Mouse (Mus musculus) liver, adult (tissue): Measurements from ENCODE around the gene Upf1.

Source experiments
- GATA4 ChIP-seq: IDR thresholded peaks from 2 replicates; pipeline ENCODE4 v1.6.1; 2014; ENCODE audit warnings: mild to moderate bottlenecking, low read length; ENCODE audit not compliant: insufficient replicate concordance

Upf1 gene

DNA sequence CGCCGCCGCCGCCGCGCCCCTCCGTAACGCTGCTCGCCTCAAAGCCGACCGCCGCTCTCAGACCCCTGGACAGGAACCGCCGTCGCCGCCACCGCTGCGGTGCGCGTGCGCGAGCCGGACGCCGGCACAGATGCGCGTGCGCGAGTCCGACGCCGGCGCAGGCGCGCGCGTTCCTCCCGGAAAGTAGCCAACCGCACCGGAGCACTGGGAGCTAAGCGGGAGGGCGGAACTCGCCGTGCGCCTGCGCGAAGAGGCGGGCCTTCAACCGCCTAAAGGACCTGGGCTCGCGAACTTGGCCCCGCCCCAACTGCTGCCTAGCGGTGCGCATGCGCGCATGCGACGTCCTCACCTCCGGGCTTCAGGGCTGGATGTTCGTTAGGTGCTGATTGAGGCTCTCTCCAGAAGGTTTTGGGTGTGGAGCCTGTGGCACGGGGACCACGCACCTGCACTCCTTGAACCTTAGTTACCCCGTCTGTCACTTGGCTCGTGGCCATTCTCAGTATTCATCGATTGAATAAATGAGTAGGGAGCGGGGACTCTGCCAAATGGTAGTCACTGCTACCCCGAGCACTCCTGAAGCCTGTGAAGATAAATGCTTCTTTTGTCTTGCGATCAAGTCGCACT is at the start of gene Upf1:
Upf1 (minus strand) TSS at position 85 of the 624 bp plus-strand sequence.
- TF ChIP-seq GATA4: no peak

DNA sequence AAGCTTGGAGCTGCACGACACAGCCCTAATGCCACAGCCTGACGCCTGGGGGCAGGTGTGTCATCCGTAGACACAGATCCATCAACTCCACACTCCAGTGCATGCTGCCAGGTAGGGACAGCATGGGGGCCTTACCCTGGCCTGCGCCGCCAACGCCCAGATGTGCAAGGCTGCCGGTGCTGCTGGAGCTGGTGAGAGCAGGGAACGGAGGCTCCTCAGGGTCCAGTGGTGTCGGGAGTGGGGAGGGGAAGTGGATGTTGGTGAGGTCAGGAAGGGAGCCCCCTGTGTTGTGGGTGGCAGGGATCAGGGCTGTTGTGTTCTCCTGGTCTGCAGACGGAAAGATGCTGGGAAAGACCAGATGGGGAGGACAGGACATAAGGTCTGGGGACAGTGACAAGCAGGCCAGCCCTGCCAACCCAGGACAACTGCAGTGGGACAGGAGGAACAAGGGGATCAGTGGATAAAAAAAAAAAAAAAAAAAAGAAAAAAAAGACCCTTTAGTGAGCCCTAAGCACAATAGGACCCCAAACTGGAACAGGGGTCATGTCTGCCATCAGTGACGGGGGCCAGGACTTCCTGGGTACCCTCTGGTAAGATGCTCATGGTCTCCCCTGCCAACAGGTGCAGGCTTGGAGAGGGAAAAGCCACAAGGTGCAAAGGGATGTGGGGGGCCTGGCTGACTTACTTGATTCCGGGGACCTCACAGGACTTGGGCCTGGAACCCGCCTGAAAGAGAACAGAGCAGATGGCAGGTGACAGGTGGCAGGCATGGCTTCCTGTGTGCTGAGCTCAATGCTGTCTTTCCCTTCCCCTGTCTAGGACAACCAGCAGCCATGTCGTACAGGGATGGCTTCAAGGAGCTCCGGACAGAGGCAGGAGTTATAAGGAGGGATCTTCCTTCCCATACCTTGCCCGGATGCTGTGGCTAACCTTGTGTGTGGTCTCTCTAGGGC is 44.8 kb upstream of the Upf1 start:
- no peak for TF ChIP-seq GATA4

DNA sequence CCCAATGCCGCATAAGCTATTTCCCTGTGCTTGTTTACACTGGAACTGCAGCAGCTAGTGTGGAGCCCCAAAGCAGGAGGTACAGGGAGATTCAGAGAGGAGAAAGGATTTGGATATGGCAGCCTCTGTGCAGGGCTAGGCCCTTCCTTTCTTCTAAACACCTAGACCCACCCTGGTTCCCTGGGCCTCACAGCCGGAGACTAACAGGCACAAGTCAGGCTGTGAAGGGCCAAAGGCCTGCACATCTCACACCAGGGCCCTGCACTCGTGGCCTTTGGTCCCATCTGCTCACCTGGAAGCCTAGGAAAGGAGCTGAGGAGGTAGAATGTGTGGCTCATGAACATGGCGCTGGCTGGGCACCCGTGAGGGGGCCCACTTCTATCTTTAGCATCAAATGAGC is 43.1 kb upstream of the Upf1 start:
- TF ChIP-seq GATA4: no peak

DNA sequence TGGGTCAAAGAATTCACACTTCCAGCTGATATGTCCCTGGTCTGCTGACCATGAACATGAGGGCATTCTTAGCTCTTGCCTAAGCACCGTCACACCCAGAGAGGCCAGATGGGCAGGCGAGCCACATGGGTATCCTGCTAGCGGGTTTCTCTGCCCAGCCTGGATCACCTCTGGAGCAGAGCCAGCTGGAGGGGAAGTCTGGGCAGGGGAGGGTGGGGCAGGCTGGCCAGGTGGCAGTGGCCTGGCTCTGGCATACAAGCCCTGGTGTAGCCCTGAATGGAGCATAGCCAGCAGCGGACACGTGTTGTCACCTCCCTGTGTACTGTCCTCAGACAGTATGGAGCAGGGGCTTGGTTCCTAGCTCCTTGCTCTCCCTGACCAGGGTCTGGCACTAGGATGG is 42.6 kb upstream of the Upf1 start:
- no peak for TF ChIP-seq GATA4

DNA sequence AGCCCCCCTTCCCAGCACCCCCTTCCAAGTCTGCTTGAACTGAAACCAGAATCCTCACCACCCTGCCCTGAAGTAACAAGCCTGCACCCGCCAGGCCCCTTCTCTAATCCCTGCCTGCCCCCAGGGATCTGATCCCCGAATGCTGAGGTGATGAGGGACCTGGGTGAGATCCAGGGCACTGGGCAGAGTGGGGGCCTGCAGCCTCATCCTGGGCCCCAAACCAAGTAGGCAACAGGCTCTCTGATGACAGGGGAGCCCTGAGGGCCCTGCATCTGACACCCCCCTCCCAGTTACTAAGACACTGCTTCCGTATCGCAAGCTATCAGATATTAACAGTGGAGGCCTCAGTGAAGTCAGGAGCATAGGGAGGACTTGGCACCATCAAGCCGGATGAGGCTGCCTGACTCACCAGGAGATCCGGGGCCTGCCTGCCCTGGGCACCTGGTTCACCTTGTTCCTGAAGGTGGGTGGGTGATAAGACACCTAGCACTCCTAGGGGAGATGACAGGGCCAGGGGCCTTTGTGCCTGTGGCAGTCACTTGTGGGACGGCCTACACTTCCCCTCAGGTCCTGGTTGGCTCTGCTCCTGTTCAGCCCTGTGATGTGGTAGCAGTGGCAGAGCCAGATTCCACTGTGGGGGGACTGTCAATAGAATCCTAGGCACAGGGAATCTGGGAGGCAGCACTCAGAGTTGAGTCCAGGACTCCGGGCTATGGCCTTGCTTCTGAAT is 41.4 kb upstream of the Upf1 start:
- no peak for TF ChIP-seq GATA4

- no peak for TF ChIP-seq GATA4
These were observed 40.0 kb upstream of the Upf1 start for GRCm38 (mm10) chr8:70393087-70393486.

GRCm38 (mm10) chr8:70389678-70390077 is 36.6 kb upstream of the Upf1 start:
- no peak for TF ChIP-seq GATA4

- no peak for TF ChIP-seq GATA4
These were observed 30.2 kb upstream of the Upf1 start for GRCm38 (mm10) chr8:70383287-70383686.

- TF ChIP-seq GATA4: no peak
These were observed 27.0 kb upstream of the Upf1 start for GRCm38 (mm10) chr8:70380069-70380468.

- no peak for TF ChIP-seq GATA4
These were observed 24.0 kb upstream of the Upf1 start for GRCm38 (mm10) chr8:70377049-70377448.

DNA sequence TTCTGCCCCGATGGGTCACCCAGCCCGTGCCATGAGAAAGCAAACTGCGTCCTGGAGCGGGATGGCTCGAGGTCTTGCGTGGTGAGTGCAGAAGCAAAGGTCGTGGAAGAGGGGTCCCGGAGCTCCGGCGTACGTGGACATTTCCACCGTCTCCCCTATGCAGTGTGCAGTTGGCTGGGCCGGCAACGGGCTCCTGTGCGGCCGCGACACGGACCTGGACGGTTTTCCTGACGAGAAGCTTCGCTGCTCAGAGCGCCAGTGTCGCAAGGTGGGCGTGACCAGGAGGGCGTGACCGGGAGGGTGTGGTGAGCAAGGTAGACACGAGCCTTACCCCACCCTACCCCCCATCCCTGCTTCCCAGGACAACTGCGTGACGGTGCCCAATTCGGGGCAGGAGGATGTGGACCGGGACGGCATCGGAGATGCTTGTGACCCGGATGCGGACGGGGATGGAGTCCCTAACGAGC is 23.2 kb upstream of the Upf1 start:
- TF ChIP-seq GATA4: no peak

- no peak for TF ChIP-seq GATA4
These were observed 22.3 kb upstream of the Upf1 start for GRCm38 (mm10) chr8:70375212-70375859.

DNA sequence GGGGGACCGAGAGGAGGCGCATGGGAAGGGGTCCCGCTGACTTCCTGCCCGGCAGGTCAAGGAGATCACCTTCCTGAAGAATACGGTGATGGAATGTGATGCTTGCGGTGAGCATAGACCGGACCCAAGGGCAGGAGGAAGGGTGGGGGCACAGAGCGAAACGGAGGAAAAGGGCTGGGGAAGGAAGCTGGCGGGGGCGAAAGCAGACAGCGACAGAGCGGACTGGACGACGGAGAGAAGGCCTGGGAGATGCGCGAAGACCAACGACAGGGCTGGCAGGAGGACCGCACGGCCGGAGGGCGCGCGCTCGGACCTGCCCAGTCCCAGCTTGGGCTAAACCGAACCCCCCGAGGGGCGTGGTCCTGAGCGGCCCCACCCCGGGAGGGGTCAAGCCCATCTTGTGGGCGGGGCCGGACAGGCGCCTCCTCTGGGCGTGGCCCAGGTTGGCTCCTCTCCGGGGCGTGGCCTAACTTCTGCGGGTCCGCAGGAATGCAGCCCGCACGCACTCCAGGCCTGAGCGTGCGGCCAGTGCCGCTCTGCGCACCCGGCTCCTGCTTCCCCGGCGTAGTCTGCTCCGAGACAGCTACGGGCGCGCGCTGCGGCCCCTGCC is 21.3 kb upstream of the Upf1 start:
- no peak for TF ChIP-seq GATA4

DNA sequence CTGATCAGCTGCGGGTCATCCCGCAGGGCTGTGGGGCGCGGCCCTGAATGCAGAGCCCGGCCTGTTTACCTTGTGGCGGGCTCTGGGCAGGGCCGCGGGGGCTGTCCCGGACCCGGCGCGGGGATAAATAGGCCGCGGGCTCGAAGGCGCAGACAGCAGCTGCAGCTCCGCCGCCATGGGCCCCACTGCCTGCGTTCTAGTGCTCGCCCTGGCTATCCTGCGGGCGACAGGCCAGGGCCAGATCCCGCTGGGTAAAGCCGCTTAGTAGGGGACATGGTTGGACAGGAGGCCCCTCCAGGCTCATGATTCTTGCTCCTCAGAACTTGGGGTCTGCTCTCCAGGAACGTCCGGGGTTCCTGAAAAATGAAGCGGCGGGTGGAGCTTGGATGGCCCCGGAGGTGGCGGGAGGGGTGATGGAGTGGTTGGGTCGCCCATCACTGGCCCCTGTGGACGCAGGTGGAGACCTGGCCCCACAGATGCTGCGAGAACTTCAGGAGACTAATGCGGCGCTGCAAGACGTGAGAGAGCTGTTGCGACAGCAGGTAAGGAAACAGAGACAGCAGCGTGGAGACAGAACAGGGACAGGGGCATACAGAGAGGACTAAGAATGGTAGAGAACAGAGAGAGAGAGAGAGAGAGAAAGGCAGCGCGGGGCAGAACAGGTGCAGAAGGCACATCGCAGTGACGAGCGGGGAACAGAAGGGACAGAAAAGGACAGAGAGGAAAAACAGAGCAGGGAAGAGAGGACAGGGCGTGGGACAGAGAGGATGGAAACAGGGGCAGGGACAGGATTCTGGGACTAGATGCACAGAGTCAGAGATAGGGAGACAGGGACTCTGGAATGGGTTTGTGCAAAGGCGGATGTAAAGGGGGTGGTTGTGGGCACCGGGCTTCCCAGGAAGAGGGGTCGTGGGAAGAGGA is 20.6 kb upstream of the Upf1 start, which contains the start of gene Comp:
Comp (plus strand) TSS at position 162 of the 921 bp plus-strand sequence.
- no peak for TF ChIP-seq GATA4
